Mouse (Mus musculus): ENCODE data around the gene Mrps11.

DNA sequence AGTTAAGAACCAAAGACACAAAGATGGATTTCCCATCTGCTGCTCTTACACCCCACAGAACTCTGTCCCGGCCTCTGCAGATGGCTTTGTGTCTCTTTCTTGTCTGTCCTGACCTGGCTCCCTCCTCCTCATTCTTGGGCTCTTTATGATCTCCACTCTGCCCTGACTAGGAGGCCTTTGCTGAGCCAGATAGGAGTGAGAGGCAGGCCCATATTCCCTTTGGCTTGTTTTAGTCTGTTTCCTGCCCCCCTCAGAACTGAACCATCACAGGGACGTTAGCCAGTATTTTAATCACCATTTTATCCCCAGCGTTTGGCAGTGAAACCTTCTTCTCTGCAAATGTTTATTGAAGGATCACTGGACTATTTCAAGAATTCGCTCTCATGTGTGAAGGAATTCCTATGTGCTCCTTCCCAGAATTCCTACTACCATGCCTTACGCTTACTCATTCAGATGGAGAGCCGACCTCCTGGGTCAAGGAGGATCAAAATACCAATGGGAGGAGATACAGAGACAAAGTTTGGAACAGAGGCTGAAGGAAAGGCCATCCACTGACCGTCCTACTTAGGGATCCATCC is 13.8 kb upstream of the Mrps11 start:
- TF ChIP-seq CTCF (IDR thresholded peaks at IDR 0.05; ENCODE audit: low read depth, low read length) = no peak
- no peak for TF ChIP-seq GATA1 (IDR thresholded peaks at IDR 0.05; ENCODE audit: borderline replicate concordance, low read length)
- TF ChIP-seq POLR2AphosphoS5 (IDR thresholded peaks at IDR 0.05; ENCODE audit: insufficient replicate concordance, low read depth, low read length) = no peak
- TF ChIP-seq GATA2 (IDR thresholded peaks at IDR 0.05; ENCODE audit: borderline replicate concordance, low read depth, low read length) = no peak

Measured in G1E (cell line).